Mouse (Mus musculus): ENCODE measurements around the gene Eif5a.

The Eif5a gene

GRCm38 (mm10) chr11:69872451-69872850, 49.3 kb downstream of the Eif5a start:
- DNase-seq (ENCODE audit: low spot score), result no peak

GRCm38 (mm10) chr11:69871822-69872221, 49.9 kb downstream of the Eif5a start:
- no peak for DNase-seq (ENCODE audit: low spot score)

GRCm38 (mm10) chr11:69870289-69871069, 51.3 kb downstream of the Eif5a start:
- no peak for DNase-seq (ENCODE audit: low spot score)

- no peak for DNase-seq (ENCODE audit: low spot score)
These were observed 54.4 kb downstream of the Eif5a start for GRCm38 (mm10) chr11:69867335-69867734.

Data from urinary bladder, postnatal 25 days (tissue).